Mouse (Mus musculus) NIH3T3 (cell line): ENCODE measurements around the gene Arsg.
"Not testable (repeated sequence)": the region's sequence is repeated elsewhere in the genome, so short reads cannot be mapped to it uniquely, and the experiment has no call there.

Source experiments
- DNase-seq: peaks from one replicate; pipeline ENCODE4 v3.0.0-alpha.2; 2012; ENCODE audit warnings: low read depth

Arsg gene

DNA sequence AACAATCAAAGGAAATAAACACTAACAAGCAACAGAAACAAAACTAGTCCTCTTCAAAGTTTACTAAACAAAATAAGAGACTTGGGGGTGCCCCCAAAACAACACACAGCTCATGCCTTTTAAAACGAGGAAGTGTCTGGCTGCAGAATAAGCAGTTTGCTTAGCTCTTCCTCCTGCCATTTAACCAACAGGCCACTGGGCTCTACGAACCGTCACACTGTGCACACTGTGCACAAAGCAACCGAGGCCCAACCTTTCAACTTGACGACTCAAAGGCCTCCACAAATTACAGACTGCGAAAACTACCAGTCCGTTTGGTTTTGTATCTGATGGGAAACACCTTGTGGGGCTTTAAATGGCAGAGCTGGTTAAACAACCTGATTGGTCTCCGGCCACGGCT lies 3.0 kb upstream of the Arsg start:
- DNase-seq = no peak

GRCm38 (mm10) chr11:109470921-109471861 lies 2.0 kb upstream of the Arsg start:
- DNase-seq = no peak

DNA sequence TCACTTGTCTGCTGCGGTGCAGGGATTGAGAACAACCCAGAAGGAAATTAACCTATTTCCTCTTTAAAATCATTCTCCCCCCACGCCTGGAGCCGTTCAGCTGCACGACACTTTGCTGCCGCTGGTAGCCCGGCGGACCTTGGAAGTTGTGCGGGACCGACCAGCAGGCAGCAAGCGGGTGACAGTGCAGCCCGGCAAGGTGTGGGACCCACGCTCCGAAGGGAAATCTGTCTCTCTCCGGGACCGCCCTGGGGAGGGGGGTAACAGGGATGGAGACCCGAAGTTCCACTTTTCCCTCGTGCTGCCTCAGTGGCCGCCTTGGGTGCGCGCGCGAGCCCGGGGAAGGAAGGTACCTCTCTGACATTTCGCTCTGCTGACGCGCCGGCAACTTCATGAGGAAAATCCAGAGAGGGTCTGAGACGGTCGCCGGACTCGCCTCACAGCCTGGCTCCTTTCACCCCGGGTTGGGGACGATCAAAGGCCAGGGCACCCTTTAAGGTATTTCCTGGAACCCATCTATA lies 943 bp upstream of the Arsg start:
- DNase-seq = no peak

DNA sequence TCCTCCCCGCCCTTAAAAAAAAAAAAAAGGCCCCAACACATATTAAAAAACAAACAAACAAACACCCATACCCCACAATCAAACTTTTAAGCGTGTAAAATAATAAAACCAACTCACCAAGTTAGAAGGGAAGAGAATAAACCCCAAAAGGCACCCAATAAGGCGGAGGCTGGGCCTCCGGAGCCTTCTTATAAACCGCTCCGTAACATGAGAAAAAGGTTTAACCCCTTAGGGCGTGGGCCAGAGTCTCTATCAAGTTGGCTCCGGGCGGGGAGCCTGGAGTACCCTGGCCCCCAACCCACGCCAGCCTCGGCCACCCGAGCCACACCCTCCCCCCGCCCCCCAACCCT lies 378 bp upstream of the Arsg start:
- no peak for DNase-seq

DNA sequence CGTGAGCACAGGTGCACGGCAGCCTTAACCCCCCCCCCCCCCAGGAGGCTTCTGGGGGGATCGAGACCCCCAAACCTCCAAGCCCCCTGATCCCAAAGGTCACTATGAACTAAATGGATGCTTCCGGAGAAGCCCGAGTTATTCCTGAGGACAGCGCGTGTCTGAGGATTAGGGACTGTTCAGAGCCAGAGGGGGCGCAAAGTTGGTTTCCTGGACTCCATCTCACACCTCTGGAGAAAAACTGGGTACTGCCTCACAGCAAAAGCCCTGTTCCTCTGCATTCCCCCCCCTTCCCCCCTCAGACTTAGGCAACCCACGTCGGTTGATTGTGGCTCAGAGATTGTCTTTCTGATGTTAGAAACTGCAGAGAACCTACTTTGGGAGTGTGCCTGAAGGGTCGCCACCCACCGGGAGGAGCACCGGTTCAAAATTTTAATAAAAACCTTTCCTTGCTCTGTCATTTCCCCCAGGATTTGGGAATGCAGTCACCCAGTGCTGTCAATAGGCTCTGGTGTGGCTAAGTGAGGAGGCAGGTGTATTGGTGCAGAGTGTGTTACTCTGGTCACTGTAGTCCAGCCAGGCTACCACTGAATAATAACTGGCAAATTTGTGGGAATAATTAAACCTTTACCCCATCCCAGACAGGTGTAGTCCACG lies 1.0 kb downstream of the Arsg start:
- no peak for DNase-seq

- no peak for DNase-seq
Observed at GRCm38 (mm10) chr11:109474836-109475235, 1.7 kb downstream of the Arsg start.

GRCm38 (mm10) chr11:109475717-109476116 lies 2.5 kb downstream of the Arsg start:
- no peak for DNase-seq

DNA sequence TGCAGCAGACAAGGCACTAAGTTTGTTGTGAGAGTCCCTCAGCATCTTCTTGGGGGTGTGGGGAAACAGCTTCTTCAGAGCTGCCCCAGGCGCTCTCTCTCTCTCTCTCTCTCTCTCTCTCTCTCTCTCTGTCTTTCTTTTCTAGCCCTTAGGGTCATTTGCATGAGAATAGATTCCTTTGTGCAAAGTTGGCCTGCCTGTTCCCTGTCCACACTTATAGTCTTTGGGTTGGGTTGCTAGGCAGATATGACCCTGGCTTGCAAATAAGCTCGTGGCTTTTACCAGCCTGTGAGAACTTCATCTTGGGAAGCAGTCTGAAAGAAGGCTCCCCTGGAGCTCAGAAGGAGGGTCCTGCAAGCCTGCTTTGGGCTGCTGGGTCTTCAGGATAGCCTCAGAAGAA lies 3.1 kb downstream of the Arsg start:
- DNase-seq = no peak

DNA sequence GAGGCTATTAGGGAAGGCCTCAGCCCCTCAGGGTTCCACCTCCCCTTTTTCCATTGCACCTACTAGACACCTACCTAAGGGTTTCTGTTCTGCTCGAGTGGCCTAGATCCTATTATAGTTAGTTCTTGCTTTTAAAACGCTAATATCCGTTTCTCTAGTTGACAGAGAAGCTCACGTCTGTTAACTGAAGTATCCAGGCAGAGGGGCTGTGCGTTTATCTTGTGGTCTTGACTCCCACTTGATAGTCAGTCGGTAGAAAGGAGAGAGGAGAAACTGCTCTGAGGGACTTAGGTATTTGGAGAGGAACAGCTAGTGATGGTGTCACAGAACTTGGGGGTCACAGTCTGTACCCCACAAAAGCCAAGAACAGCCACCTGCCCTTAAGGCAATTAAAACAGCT lies 3.5 kb downstream of the Arsg start:
- DNase-seq = no peak

GRCm38 (mm10) chr11:109477606-109478380 lies 4.6 kb downstream of the Arsg start:
- DNase-seq = no peak

- DNase-seq = no peak
Observed at GRCm38 (mm10) chr11:109479575-109480285, 6.6 kb downstream of the Arsg start.

- DNase-seq = no peak
Observed at GRCm38 (mm10) chr11:109480440-109480839, 7.3 kb downstream of the Arsg start.

DNA sequence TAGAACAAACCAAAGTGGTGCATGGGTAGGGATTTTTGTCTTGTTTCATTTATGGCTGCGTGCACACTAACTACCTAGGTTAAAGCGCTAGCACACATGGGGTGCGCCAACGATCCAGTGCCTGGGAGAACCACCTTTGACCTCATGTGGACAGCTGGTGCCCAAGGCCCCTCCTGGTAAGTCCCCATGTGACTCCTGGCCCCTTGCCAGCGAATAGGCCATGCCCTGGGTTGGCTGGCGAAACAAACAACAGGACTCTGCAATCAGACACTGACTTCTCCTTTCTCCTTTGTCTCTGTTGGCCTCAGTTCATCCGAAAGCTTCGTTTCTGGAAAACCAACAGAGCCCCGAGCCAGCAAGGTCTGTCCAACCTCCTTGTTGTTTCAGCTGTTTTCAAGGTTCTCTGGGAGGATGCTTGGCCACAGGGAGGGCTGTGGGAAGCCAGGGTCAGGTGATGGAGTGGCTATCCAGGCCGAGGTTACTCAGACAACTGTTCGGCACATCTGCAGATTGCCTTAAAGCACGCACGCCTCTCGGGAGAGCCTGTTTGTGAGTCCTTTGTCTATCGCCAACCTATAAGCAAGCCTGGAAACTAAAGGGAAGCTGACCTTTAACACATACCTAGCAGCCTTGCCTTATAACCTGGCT lies 12.3 kb downstream of the Arsg start:
- no peak for DNase-seq

DNA sequence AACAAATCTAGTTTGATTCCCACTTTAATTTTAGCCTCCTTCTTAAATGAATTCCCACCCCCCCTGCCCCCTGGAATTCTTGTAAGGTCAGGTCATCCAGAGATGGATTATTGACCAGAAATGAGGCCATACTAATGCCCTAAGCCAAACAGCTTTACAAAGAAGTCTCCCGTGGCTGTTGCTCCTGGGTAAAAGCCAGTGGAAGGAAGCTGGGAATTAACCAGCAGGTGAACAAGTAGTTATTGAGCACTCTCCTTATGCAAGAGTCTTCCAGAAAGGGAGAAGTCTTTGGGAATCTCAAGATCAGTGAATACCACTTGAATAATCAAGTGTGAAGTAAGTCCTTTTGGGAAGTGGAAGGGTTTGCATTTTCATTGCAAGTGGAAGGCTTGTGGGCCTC lies 13.9 kb downstream of the Arsg start:
- no peak for DNase-seq

- DNase-seq = no peak
Observed at GRCm38 (mm10) chr11:109487991-109488684, 15.0 kb downstream of the Arsg start.

GRCm38 (mm10) chr11:109489763-109490162 lies 16.6 kb downstream of the Arsg start:
- DNase-seq = no peak

GRCm38 (mm10) chr11:109491844-109492243 lies 18.7 kb downstream of the Arsg start:
- DNase-seq = no peak

GRCm38 (mm10) chr11:109492847-109493464 lies 19.8 kb downstream of the Arsg start:
- not testable (repeated sequence) for DNase-seq

DNA sequence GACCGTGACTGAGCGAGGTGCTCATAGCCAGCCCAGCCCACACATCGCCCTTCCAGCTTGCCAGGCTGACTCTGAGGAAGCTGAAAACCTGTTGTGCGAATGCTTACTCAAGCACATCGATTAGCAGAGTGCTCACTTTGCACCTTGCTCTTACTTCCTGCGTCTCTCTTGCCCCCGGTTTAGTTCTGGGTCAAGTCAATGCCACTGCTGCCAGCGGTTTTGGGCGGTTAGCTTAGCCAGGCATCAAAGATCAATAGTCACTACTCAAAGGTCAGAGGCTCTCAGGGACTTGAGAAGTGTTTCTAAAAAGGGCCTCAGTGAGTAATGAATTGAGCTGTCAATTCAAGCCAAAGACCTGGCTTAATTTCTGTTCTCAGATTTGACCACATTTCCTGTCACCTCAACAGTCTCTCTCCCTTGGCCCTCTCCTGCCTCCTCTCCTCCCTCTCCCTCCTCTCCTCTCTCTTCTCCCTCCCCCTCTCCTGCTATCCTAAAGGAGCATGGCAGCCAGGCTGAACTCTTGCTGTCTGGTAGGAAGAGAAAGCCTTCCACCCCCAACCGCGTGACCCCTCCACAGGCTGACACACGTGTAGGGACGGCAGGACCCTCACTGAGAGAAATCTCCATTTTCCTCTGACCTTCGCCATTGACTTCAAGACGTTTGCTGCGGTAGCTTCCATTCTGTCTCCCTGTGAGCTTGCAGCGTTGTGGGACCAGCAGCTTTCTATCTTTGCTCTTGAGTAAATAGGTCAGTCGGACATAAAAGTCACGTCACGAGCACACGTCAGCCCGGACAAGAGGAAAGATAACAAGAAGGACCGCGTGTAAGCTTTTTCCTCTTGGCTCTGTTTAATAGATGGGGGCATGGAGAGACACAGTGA lies 22.0 kb downstream of the Arsg start:
- no peak for DNase-seq
